Mouse (Mus musculus) bone marrow macrophage, adult 2 months (primary cell): ENCODE results near the gene Agap1.

ENCODE experiments used
- CTCF ChIP-seq: IDR thresholded peaks from 2 replicates; pipeline ENCODE4 v1.5.1; 2012; ENCODE audit warnings: low read depth, mild to moderate bottlenecking, low read length, moderate library complexity
- POLR2A ChIP-seq: IDR thresholded peaks from 2 replicates; pipeline ENCODE4 v1.6.1; 2012; ENCODE audit warnings: mild to moderate bottlenecking, low read depth, low read length, borderline replicate concordance

- TF ChIP-seq CTCF = no peak
- TF ChIP-seq POLR2A = no peak
Measured at GRCm38 (mm10) chr1:89929181-89929580, 474.6 kb downstream of the Agap1 start.
